In genomic region chr8:61760190-61760578, GRCm38 (mm10) we compare ENCODE assay signal across 10 mouse cellular contexts.
DNase-seq lines count a peak whose midpoint lies in the region; ATAC-seq and TF ChIP-seq lines count a peak whose summit lies in the region.
"Had no signal": no experiment of that assay in that cellular context is flagged by ENCODE, and none has a peak within 500 bp of the region (broad histone marks: within the 10 kb centered on the region; RNA-seq: fewer than 3 reads in every experiment).

No protein-coding gene starts in this region.

- H3K36me3 ChIP-seq in kidney, embryonic 14.5 days (ENCODE audit: control insufficient read depth, insufficient read depth, low read length): no peaks in the 10 kb centered on the region
- H3K36me3 ChIP-seq in embryonic facial prominence, embryonic 11.5 days (replicated peaks; ENCODE audit: control insufficient read depth, insufficient read depth, low read depth, low read length): no peaks in the 10 kb centered on the region
- no peaks in the 10 kb centered on the region for H3K36me3 ChIP-seq in hindbrain, postnatal 0 days (ENCODE audit: insufficient read depth, low read length)
- H3K36me3 ChIP-seq in midbrain, postnatal 0 days (ENCODE audit: insufficient read depth, low read length): no peaks in the 10 kb centered on the region

- 14% methylated on average over 8 of the region's 8 CpGs for WGBS in kidney, embryonic 14.5 days
- 17% methylated on average over 8 of the region's 8 CpGs for WGBS in embryonic facial prominence, embryonic 11.5 days
- 12% methylated on average over 8 of the region's 8 CpGs for WGBS in hindbrain, postnatal 0 days
- WGBS in midbrain, postnatal 0 days: 16% methylated on average over 8 of the region's 8 CpGs

- no peak overlapping the region for H3K27ac ChIP-seq in kidney, embryonic 14.5 days (ENCODE audit: low read depth, low read length)
- peak overlapping the region; percentile 76; the same call in 1 of the 2 replicates for H3K27ac ChIP-seq in embryonic facial prominence, embryonic 11.5 days (replicated peaks; ENCODE audit: low read depth, low read length)
- H3K27ac ChIP-seq in hindbrain, postnatal 0 days: peak overlapping the region; percentile 68; the same call in 1 of the 2 replicates
- H3K27ac ChIP-seq in midbrain, postnatal 0 days (ENCODE audit: low read depth, low read length): no peak overlapping the region

- 0 out of 2 replicates have a peak, but pooled peaks cover 6% of the 10 kb centered on the region for H3K27me3 ChIP-seq in kidney, embryonic 14.5 days (ENCODE audit: control insufficient read depth, insufficient read depth, low read length)
- no peaks in the 10 kb centered on the region for H3K27me3 ChIP-seq in embryonic facial prominence, embryonic 11.5 days (ENCODE audit: control insufficient read depth, insufficient read depth, low read length)
- H3K27me3 ChIP-seq in hindbrain, postnatal 0 days (ENCODE audit: insufficient read depth, low read length): no peaks in the 10 kb centered on the region
- no peaks in the 10 kb centered on the region for H3K27me3 ChIP-seq in midbrain, postnatal 0 days (ENCODE audit: insufficient read depth, low read length)

- no peak for TF ChIP-seq CTCF in hindbrain, postnatal 0 days (IDR thresholded peaks at IDR 0.05; ENCODE audit: low read depth)
- peak; percentile 12; the same call in 1 of the 2 replicates for TF ChIP-seq CTCF in midbrain, postnatal 0 days (IDR thresholded peaks at IDR 0.05)

- peak; percentile 1; the same call in 1 of the 2 replicates for ATAC-seq in kidney, embryonic 14.5 days (ENCODE audit: low FRiP score, low TSS enrichment)
- no peak; the same call in 1 of the 2 replicates for ATAC-seq in embryonic facial prominence, embryonic 11.5 days (replicated peaks; ENCODE audit: insufficient number of reproducible peaks, low FRiP score, low TSS enrichment, low read depth)
- ATAC-seq in hindbrain, postnatal 0 days: peak; percentile 61
- ATAC-seq in midbrain, postnatal 0 days (ENCODE audit: low FRiP score): peak; percentile 61; the same call in 1 of the 2 replicates

- H3K4me1 ChIP-seq in kidney, embryonic 14.5 days (ENCODE audit: control insufficient read depth, insufficient read depth, low read length): peaks cover 7% of the 10 kb centered on the region; the same call in 1 of the 2 replicates
- no peaks in the 10 kb centered on the region for H3K4me1 ChIP-seq in embryonic facial prominence, embryonic 11.5 days (ENCODE audit: control insufficient read depth, insufficient read depth, low read length)
- H3K4me1 ChIP-seq in hindbrain, postnatal 0 days (ENCODE audit: insufficient read depth, low read length): peaks cover 7% of the 10 kb centered on the region; the same call in 1 of the 2 replicates
- H3K4me1 ChIP-seq in midbrain, postnatal 0 days (ENCODE audit: insufficient read depth, low read length): peaks cover 4% of the 10 kb centered on the region; the same call in 1 of the 2 replicates

- no peaks in the 10 kb centered on the region for H3K9me3 ChIP-seq in kidney, embryonic 14.5 days (ENCODE audit: control insufficient read depth, low read length)
- H3K9me3 ChIP-seq in embryonic facial prominence, embryonic 11.5 days (replicated peaks; ENCODE audit: control insufficient read depth, low read length): no peaks in the 10 kb centered on the region
- no peaks in the 10 kb centered on the region for H3K9me3 ChIP-seq in hindbrain, postnatal 0 days (ENCODE audit: low read length)
- H3K9me3 ChIP-seq in midbrain, postnatal 0 days (ENCODE audit: low read length): no peaks in the 10 kb centered on the region

- peak overlapping the region; percentile 63 for H3K9ac ChIP-seq in kidney, embryonic 14.5 days (ENCODE audit: low read depth, low read length)
- peak overlapping the region; percentile 87 for H3K9ac ChIP-seq in embryonic facial prominence, embryonic 11.5 days (replicated peaks; ENCODE audit: low read length)
- H3K9ac ChIP-seq in hindbrain, postnatal 0 days (replicated peaks; ENCODE audit: low read length): peak overlapping the region; percentile 54; the same call in 1 of the 2 replicates
- peak overlapping the region; percentile 47 for H3K9ac ChIP-seq in midbrain, postnatal 0 days (replicated peaks; ENCODE audit: low read length, poor library complexity, severe bottlenecking)

- peak overlapping the region; percentile 71 for H3K4me2 ChIP-seq in kidney, embryonic 14.5 days (replicated peaks; ENCODE audit: low read depth, low read length)
- peak overlapping the region; percentile 74 for H3K4me2 ChIP-seq in embryonic facial prominence, embryonic 11.5 days (ENCODE audit: low read depth, low read length)
- H3K4me2 ChIP-seq in hindbrain, postnatal 0 days (ENCODE audit: low read depth, low read length): peak overlapping the region; percentile 95
- peak overlapping the region; percentile 98 for H3K4me2 ChIP-seq in midbrain, postnatal 0 days (ENCODE audit: low read depth, low read length, poor library complexity, severe bottlenecking)

- peak overlapping the region; percentile 61 for H3K4me3 ChIP-seq in kidney, embryonic 14.5 days (ENCODE audit: low read length)
- peak overlapping the region; percentile 73 for H3K4me3 ChIP-seq in embryonic facial prominence, embryonic 11.5 days (ENCODE audit: low read depth, low read length)
- peak overlapping the region; percentile 58 for H3K4me3 ChIP-seq in hindbrain, postnatal 0 days (ENCODE audit: low read length)
- peak overlapping the region; percentile 57 for H3K4me3 ChIP-seq in midbrain, postnatal 0 days (ENCODE audit: low read depth, low read length)

- DNase-seq in kidney, adult 9 months: no peak
- no peak for DNase-seq in embryonic facial prominence, embryonic 11.5 days (ENCODE audit: low spot score)
- DNase-seq in hindbrain, postnatal 0 days (ENCODE audit: low spot score): peak; percentile 26
- DNase-seq in midbrain, postnatal 0 days (ENCODE audit: low spot score): peak; percentile 22
- no peak for DNase-seq in frontal cortex, postnatal 10 days (ENCODE audit: low spot score in 2 of 2)
- no peak for DNase-seq in kidney, adult 8-10 months
- DNase-seq in right cerebral cortex, postnatal 4 days: no peak
- DNase-seq: cerebellum, adult 9-10 months; right cerebral cortex, adult 18-20 months had no signal

Comparison
In these comparisons a context has a peak if more than half of its experiments do, and no peak if none do; other contexts are left out.
1. H3K27ac ChIP-seq: peak in embryonic facial prominence, embryonic 11.5 days (single experiment) and hindbrain, postnatal 0 days (single experiment); none in kidney, embryonic 14.5 days (single experiment) and midbrain, postnatal 0 days (single experiment).
2. DNase-seq: peak in hindbrain, postnatal 0 days (single experiment) and midbrain, postnatal 0 days (single experiment); none in kidney, adult 9 months (single experiment), embryonic facial prominence, embryonic 11.5 days (single experiment), frontal cortex, postnatal 10 days (0 of 2), kidney, adult 8-10 months (0 of 2) and right cerebral cortex, postnatal 4 days (single experiment).
3. Peak in every context shown above with its lines, with median percentiles within 50 percentile points of each other: H3K4me2 ChIP-seq, H3K4me3 ChIP-seq and H3K9ac ChIP-seq.